ENCODE assay signal across 32 mouse cellular contexts in genomic region chr1:169986166-169986565, GRCm38 (mm10). TPM values are rescaled to one million over a fixed set of nuclear protein-coding genes. Genes with fewer than 3 reads are reported as not detected.
DNase-seq lines count a peak whose midpoint lies in the region; ATAC-seq and TF ChIP-seq lines count a peak whose summit lies in the region.
"Had no signal": no experiment of that assay in that cellular context is flagged by ENCODE, and none has a peak within 500 bp of the region (broad histone marks: within the 10 kb centered on the region; RNA-seq: fewer than 3 reads in every experiment).

No protein-coding gene starts in this region.

- H3K36me3 ChIP-seq in limb, embryonic 13.5 days, result peaks cover 54% of the 10 kb centered on the region
- H3K36me3 ChIP-seq in liver, embryonic 11.5 days (ENCODE audit: control insufficient read depth, insufficient read depth, low read length), result no peaks in the 10 kb centered on the region
- H3K36me3 ChIP-seq in thymus, adult 2 months (ENCODE audit: control insufficient read depth, insufficient read depth, low read length), result no peaks in the 10 kb centered on the region
- H3K36me3 ChIP-seq: forebrain, embryonic 15.5 days; neural tube, embryonic 15.5 days had no signal

- ATAC-seq in limb, embryonic 13.5 days (ENCODE audit: low FRiP score, low read depth), result peak; percentile 69; the same call in 1 of the 2 replicates
- ATAC-seq in liver, embryonic 11.5 days (replicated peaks; ENCODE audit: low FRiP score), result no peak
- ATAC-seq: forebrain, embryonic 15.5 days; inflammation-experienced regulatory T-cells, adult 6 months; midbrain, embryonic 16.5 days had no signal

- TF ChIP-seq CTCF in thymus, adult 2 months (IDR thresholded peaks at IDR 0.05; ENCODE audit: borderline replicate concordance, control insufficient read depth, extremely low read depth, insufficient read depth, low read length, poor library complexity), result no peak

- no peaks in the 10 kb centered on the region for H3K27me3 ChIP-seq in limb, embryonic 13.5 days
- H3K27me3 ChIP-seq in liver, embryonic 11.5 days (replicated peaks; ENCODE audit: control insufficient read depth, insufficient read depth, low read length), result no peaks in the 10 kb centered on the region
- H3K27me3 ChIP-seq in thymus, adult 2 months (ENCODE audit: control insufficient read depth, insufficient read depth, low read length), result no peaks in the 10 kb centered on the region
- H3K27me3 ChIP-seq: embryonic facial prominence, embryonic 13.5 days; forebrain, embryonic 15.5 days; neural tube, embryonic 15.5 days had no signal

- no peak overlapping the region for H3K4me2 ChIP-seq in limb, embryonic 13.5 days (replicated peaks)
- H3K4me2 ChIP-seq in liver, embryonic 11.5 days, result no peak overlapping the region
- H3K4me2 ChIP-seq: embryonic facial prominence, embryonic 13.5 days; forebrain, embryonic 15.5 days; heart, embryonic 11.5 days; hindbrain, embryonic 14.5 days; lung, embryonic 14.5 days; neural tube, embryonic 15.5 days had no signal

- no peaks in the 10 kb centered on the region for H3K9me3 ChIP-seq in limb, embryonic 13.5 days
- no peaks in the 10 kb centered on the region for H3K9me3 ChIP-seq in liver, embryonic 11.5 days (ENCODE audit: control insufficient read depth, low read length)
- H3K9me3 ChIP-seq: embryonic facial prominence, embryonic 13.5 days; forebrain, embryonic 15.5 days; neural tube, embryonic 15.5 days had no signal

- H3K9ac ChIP-seq in limb, embryonic 13.5 days, result no peak overlapping the region
- H3K9ac ChIP-seq in liver, embryonic 11.5 days (ENCODE audit: low read depth, low read length), result no peak overlapping the region
- H3K9ac ChIP-seq: embryonic facial prominence, embryonic 13.5 days; forebrain, embryonic 15.5 days; hindbrain, embryonic 14.5 days; liver, embryonic 14.5 days; lung, embryonic 14.5 days; neural tube, embryonic 15.5 days had no signal

- DNase-seq in heart, adult 8-10 months (ENCODE audit: low spot score), result peak; percentile 31
- no peak for DNase-seq in heart, postnatal 4 days
- DNase-seq in NIH3T3 (ENCODE audit: low read depth), result peak; percentile 76
- DNase-seq in embryo, embryonic 11 days, result peak; percentile 31
- DNase-seq in testis, postnatal 14 days (ENCODE audit: low spot score), result no peak
- DNase-seq in liver, embryonic 11.5 days (ENCODE audit: low spot score), result no peak
- DNase-seq in thymus, adult 2 months, result no peak
- DNase-seq: adrenal gland, postnatal 14 days; cerebellum, adult 9-10 months; gastrocnemius, postnatal 25 days; kidney, adult 18-20 months; kidney, postnatal 4 days; lung, embryonic 14.5 days; lung, postnatal 36 days; right cerebral cortex, adult 18-20 months; thymus, postnatal 14 days had no signal

- H3K4me3 ChIP-seq in limb, embryonic 13.5 days, result no peak overlapping the region
- no peak overlapping the region for H3K4me3 ChIP-seq in liver, embryonic 11.5 days (ENCODE audit: low read depth, low read length)
- no peak overlapping the region for H3K4me3 ChIP-seq in thymus, adult 2 months (ENCODE audit: control insufficient read depth, insufficient read depth, low read length)
- H3K4me3 ChIP-seq: embryonic facial prominence, embryonic 13.5 days; forebrain, embryonic 15.5 days; left cerebral cortex, adult 2 months; neural tube, embryonic 15.5 days had no signal

- H3K27ac ChIP-seq in limb, embryonic 13.5 days, result 0 out of 2 replicates have a peak overlapping the region, but pooled peaks have one; percentile 22
- no peak overlapping the region for H3K27ac ChIP-seq in liver, embryonic 11.5 days (ENCODE audit: low read depth, low read length)
- H3K27ac ChIP-seq in thymus, adult 2 months (ENCODE audit: control insufficient read depth, insufficient read depth, low read length), result no peak overlapping the region
- H3K27ac ChIP-seq: embryonic facial prominence, embryonic 13.5 days; forebrain, embryonic 15.5 days; hindbrain, embryonic 14.5 days; left cerebral cortex, adult 2 months; liver, embryonic 14.5 days; neural tube, embryonic 15.5 days had no signal

- 64% methylated on average over 1 of the region's 1 CpGs for WGBS in limb, embryonic 13.5 days
- WGBS in liver, embryonic 11.5 days, result 67% methylated on average over 1 of the region's 1 CpGs
- 72% methylated on average over 1 of the region's 1 CpGs for WGBS in thymus, adult 2 months

- TF ChIP-seq POLR2A in thymus, adult 2 months (IDR thresholded peaks at IDR 0.05; ENCODE audit: control insufficient read depth, extremely low read depth, insufficient read depth, low read length, poor library complexity), result no peak

- no peaks in the 10 kb centered on the region for H3K4me1 ChIP-seq in limb, embryonic 13.5 days
- no peaks in the 10 kb centered on the region for H3K4me1 ChIP-seq in liver, embryonic 11.5 days (replicated peaks; ENCODE audit: control insufficient read depth, insufficient read depth, low read length)
- no peaks in the 10 kb centered on the region for H3K4me1 ChIP-seq in thymus, adult 2 months (replicated peaks; ENCODE audit: control insufficient read depth, insufficient read depth, low read length)
- H3K4me1 ChIP-seq: embryonic facial prominence, embryonic 13.5 days; forebrain, embryonic 15.5 days; neural tube, embryonic 15.5 days had no signal

RNA-seq across cellular contexts. Expression of gene Hsd17b7, which starts 17.1 kb away (rescaled TPM):
- 10 to 100 TPM; 10.5 to 15.8 (median 12.7) TPM for total RNA-seq in heart, adult 8-10 months (2022)
- 10 to 100 TPM; 30.9 to 34.2 TPM for total RNA-seq in heart, postnatal 4 days (2021)
- 14.5 and 15.4 TPM in 2 replicates for polyA plus RNA-seq in limb, embryonic 13.5 days (2015; fragmentation: Nextera tagmentation; extraction: Ambion mirVana)
- 12.1 and 14.7 TPM in 2 replicates for polyA plus RNA-seq in liver, embryonic 11.5 days (2014; fragmentation: Nextera tagmentation; extraction: Ambion mirVana)
- 3.9 and 4.8 TPM in 2 replicates for polyA plus RNA-seq in thymus, adult 2 months (2012; rRNA removed)

RNA-seq across cellular contexts. Expression of gene Ccdc190, which starts 57.7 kb away (rescaled TPM):
- total RNA-seq in heart, adult 8-10 months (2022), result not detected
- total RNA-seq in heart, postnatal 4 days (2021), result not detected
- polyA plus RNA-seq in limb, embryonic 13.5 days (2015; fragmentation: Nextera tagmentation; extraction: Ambion mirVana), result 0.10 and 0.17 TPM in 2 replicates
- polyA plus RNA-seq in liver, embryonic 11.5 days (2014; fragmentation: Nextera tagmentation; extraction: Ambion mirVana), result not detected in 2 replicates
- 0.23 and 0.43 TPM in 2 replicates for polyA plus RNA-seq in thymus, adult 2 months (2012; rRNA removed)
- total RNA-seq: adrenal gland, postnatal 14 days; gastrocnemius, postnatal 25 days; megakaryocyte-erythroid progenitor cell, adult 5-6 weeks; MEL had no signal
- polyA plus RNA-seq: C2C12; embryonic facial prominence, embryonic 13.5 days; heart, embryonic 11.5 days; heart, postnatal 0 days; inflammation-experienced regulatory T-cells, adult 6 months; kidney, embryonic 16.5 days; liver, embryonic 14.5 days; small intestine, adult 2 months had no signal

Comparison
In these comparisons a context has a peak if more than half of its experiments do, and no peak if none do; other contexts are left out.
1. DNase-seq: peak in heart, adult 8-10 months (single experiment), NIH3T3 (single experiment) and embryo, embryonic 11 days (single experiment); none in heart, postnatal 4 days (single experiment), testis, postnatal 14 days (single experiment), liver, embryonic 11.5 days (single experiment) and thymus, adult 2 months (single experiment).